In genomic region chr17:8310838-8311614, GRCm38 (mm10) we compare ENCODE assay signal across 8 mouse cellular contexts. TPM values are rescaled to one million over a fixed set of nuclear protein-coding genes. Genes with fewer than 3 reads are reported as not detected.
DNase-seq lines count a peak whose midpoint lies in the region; ATAC-seq lines count a peak whose summit lies in the region.

Gene Sft2d1 (plus strand): TSS chr17:8311102.

- H3K36me3 ChIP-seq in hindbrain, embryonic 13.5 days, result peaks cover 3% of the 10 kb centered on the region; the same call in 1 of the 2 replicates

- peak; percentile 97 for DNase-seq in NIH3T3 (ENCODE audit: low read depth)
- peak; percentile 99 for DNase-seq in cerebellum, postnatal 10 days
- peak; percentile 96 to 97 for DNase-seq in frontal cortex, postnatal 14 days (ENCODE audit: low spot score in 2 of 2)
- peak; percentile 96 for DNase-seq in layer of hippocampus, postnatal 25 days (ENCODE audit: extremely low spot score in 1 of 2, low spot score in 1 of 2)
- peak; percentile 96 for DNase-seq in lung, postnatal 25 days (ENCODE audit: low spot score)
- peak; percentile 96 for DNase-seq in retina, embryonic 14.5 days (ENCODE audit: low spot score)
- peak; percentile 98 for DNase-seq in thymus, postnatal 4 days

- peak within 1 kb of the TSS; percentile 92 for H3K4me3 ChIP-seq in hindbrain, embryonic 13.5 days

- no peaks in the 10 kb centered on the region for H3K9me3 ChIP-seq in hindbrain, embryonic 13.5 days

- H3K27me3 ChIP-seq in hindbrain, embryonic 13.5 days, result peaks cover 11% of the 10 kb centered on the region; the same call in 1 of the 2 replicates

- H3K4me1 ChIP-seq in hindbrain, embryonic 13.5 days (replicated peaks), result peaks cover 32% of the 10 kb centered on the region

- peak within 1 kb of the TSS; percentile 94 for H3K9ac ChIP-seq in hindbrain, embryonic 13.5 days

- peak within 1 kb of the TSS; percentile 82 for H3K4me2 ChIP-seq in hindbrain, embryonic 13.5 days

- peak within 1 kb of the TSS; percentile 93 for H3K27ac ChIP-seq in hindbrain, embryonic 13.5 days

- under 1% methylated on average over 53 of the region's 54 CpGs for WGBS in hindbrain, embryonic 13.5 days

- ATAC-seq in hindbrain, embryonic 13.5 days (ENCODE audit: low FRiP score), result peak; percentile 93

RNA-seq across cellular contexts. Expression of gene Sft2d1, which starts in this region (rescaled TPM):
- polyA plus RNA-seq in hindbrain, embryonic 13.5 days (2015; fragmentation: Nextera tagmentation; extraction: Ambion mirVana), result 151 and 154 TPM in 2 replicates
- 10 to 100 TPM; 55.7 to 58.0 TPM for total RNA-seq in layer of hippocampus, postnatal 25 days (2021)

Comparison
In these comparisons a context has a peak if more than half of its experiments do, and no peak if none do; other contexts are left out.
1. Peak in every context shown above with its lines: DNase-seq, ATAC-seq, H3K4me3 ChIP-seq and H3K27ac ChIP-seq.